Mouse (Mus musculus) left cerebral cortex, adult 9 months (tissue): ENCODE data around the gene Zdhhc14.
"Not testable (repeated sequence)": the region's sequence is repeated elsewhere in the genome, so short reads cannot be mapped to it uniquely, and the experiment has no call there.

Source experiments
- DNase-seq, 2 experiments: peaks; one replicate each; pipeline ENCODE4 v3.0.0; 2022; ENCODE audit warnings: low spot score in 2 of 2

Gene Zdhhc14

DNA sequence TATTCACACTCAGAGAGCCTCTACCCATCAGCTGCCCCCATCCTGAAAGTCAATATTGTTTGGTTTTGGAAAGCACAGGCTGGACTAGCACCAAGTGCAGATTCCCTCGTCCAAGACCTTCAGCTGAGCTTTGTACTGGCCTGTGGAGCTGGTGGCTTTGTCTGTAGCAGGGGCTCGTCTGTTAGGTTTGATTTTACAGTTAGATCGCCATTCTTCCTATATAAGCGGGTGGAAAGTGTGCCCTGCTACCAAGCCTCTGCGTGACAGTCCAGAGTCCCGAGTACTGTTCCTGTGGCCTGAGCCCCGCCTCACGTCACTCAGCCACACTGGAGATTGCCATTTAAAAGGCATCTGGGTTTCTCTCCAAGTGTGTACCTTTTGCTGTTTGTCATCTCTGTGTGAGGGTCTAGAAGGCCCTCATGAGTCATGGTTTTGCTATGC is 113.8 kb downstream of the Zdhhc14 start:
- peak in 1 of 2 experiments; percentile 42 for DNase-seq

DNA sequence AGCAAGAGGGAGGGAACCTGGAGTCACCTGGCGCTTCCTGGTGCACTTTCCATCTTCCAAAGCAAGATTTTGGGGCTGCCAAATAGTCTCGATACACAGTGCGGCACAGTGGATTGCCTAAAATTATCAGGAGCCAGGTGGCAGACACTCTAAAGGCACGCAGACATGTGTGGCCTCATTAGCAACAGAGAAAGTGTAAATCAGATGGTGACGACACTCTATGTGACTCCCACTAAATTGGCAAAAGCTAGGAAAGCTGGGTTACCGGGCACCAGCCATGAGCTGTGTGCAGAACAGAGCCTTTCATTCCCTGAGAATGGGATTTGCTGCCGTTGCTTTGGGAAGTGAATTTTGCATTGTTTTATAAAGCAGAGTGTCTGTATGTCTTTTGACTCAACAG is 115.0 kb downstream of the Zdhhc14 start:
- peak in 1 of 2 experiments; percentile 30 for DNase-seq

DNA sequence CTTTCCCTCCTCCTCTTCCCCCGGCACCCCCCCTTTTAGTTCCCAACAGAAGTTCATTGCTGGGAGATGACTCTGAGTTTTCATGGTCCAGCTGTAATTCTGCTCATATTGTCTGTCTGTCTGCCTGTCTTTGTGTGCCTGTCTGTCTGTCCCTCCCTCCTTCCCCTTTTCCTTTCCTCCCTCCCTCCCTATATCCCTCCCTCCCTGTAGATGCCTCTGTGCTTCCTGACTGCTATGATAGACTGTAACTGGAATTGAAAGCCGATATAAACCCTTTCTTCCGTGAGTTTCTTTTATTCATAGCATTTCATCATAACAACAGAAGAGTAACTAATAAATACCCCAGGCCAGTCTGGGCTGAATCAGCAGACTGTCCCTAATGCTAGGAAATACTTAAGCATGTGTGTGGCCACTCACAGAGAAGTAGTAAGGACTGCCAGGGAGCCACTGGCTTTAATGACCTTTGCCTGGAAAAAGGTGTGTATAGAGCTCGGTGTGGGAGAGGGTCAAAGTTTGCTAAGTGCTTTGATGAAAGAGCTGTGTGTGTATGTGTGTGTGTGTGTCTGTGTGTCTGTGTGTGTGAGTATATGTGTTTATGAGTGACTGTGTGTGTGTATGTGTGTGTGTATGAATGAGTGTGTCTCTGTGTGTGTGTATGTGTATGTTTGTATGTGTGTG is 117.7 kb downstream of the Zdhhc14 start:
- DNase-seq, result no peak

DNA sequence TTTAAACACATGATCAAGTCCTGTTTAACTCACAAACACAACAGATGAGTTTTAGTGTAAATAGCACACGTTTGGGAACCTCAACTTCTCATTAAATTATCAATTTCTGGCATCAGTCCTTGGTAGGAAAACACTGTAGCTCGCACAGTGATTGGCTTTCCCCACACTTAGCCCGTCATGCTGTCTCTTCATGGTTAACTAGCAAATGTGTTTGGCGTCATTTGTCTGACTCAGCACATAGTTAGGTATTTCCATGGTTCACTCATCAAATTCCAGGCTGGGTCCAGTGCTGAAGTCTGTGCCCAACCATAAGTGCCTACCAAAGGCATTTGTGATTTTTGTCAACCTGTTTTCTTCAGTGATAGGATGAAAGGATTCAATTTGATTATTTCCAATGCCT is 119.9 kb downstream of the Zdhhc14 start:
- DNase-seq, result no peak

DNA sequence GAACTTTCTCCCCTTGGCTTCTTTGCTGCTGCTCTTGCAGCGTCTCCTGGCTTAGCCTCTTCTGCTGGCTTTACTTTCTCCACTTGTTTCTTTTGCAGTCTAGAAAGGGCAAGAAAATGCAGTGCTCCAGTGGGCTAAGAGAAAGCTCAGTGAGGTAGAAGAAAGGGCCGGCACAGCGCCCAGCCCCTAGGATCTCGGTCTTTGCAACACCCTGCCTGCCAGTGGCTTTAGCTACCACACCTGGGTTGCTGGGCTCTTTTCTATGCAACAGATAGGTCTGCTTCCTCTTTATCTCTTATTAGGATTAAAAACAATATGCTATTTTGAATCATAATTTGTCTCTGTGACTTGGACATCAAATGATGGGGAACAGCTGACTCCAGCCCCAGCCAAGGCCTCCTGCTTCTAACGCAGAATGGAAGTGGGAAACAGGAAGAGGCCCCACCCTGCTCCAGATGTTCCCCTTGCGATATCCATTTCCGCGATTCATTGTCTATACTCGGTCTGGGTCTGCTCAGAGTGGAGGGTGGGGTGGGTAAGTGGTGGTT is 122.5 kb downstream of the Zdhhc14 start:
- no peak for DNase-seq

DNA sequence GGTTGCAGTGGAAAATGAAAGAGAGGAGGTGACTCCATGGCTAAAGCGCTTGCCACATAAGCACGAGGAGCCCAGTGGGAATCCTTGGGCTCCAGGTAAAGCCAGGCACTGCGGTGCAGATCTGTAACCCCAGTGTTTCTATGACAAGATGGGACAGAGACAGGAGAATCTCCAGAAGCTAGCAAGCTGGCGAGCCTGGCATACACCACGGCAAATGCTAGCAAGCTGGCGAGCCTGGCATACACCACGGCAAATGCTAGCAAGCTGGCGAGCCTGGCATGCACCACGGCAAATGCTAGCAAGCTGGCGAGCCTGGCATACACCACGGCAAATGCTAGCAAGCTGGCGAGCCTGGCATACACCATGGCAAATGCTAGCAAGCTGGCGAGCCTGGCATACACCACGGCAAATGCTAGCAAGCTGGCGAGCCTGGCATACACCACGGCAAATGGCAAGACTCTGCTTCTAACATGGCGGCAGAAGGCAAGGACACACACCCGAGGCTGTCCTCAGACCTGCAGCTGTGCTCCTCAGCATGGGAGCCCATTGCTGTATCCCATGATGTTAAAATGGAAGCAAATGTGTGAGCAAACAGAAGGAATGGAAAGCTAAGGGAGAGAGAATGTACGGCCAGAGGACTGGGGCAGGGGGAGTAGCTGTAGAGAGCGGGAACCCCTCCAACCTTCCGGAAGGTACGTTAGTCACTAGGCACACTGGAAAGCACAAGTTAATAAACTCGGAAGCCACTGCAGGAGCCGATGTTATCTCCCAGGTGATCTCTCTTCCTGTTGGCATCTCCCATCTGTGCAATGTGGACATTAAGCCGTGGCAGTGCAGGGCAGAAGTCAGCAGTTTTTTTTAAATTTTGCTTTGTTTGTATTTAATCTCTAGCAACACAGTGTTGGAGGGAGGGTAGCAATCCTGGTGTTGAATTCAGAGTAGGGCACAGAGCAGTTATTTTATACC is 129.6 kb downstream of the Zdhhc14 start:
- peak in 1 of 2 experiments; percentile 25 for DNase-seq

DNA sequence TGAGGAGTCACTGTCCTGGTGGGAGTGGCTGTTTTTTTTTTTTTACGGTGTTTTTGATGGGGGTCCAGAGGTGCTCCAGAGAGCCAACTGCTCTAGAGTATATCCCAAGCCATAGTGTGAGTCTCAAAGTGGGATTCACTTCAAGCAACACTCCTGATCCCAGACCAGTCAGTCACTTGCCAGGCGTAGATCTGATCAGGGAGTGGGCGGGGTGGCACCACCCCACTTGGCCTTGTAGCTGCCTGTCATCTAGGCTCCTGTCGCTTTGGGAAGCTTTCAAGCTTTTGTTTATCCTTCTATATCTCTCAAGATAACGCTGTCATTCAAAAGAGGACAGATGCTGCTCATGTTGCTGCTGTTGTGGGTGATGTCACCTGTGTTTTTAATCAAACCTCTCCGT is 130.4 kb downstream of the Zdhhc14 start:
- DNase-seq, result no peak

DNA sequence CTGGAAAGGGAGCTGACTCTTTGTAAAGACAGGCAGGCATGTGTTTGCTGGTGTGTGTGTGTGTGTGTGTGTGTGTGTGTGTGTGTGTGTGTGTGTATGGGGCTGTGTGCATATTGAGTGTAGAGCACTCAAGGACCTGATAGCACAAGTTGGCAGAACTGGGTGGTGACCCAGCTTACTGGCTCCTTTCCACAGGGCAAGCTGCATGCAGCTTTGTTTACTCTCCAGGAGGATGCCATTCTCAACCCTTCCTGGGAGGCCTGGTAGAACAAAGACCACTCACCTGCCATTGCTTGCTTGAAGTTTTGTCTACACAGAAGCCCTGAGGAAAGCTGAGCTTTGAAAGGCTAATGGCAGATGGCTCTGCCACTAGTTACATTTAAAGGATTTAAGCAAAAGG is 130.8 kb downstream of the Zdhhc14 start:
- no peak for DNase-seq

DNA sequence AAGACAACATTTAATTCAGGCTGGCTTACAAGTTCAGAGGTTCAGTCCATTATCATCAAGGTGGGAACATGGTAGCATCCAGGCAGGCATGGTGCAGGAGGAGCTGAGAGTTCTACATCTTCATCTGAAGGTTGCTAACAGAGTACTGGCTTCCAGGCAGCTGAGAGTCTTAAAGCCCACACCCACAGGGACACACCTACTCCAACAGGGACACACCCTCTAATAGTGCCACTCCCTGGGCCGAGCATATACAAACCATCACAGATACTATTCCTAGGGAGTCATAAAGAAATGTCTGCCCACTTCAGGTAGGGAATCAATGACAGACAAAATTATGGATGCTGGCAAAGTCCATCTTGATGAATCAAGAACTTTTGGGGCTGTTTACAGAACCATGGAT is 132.5 kb downstream of the Zdhhc14 start:
- not testable (repeated sequence) for DNase-seq

DNA sequence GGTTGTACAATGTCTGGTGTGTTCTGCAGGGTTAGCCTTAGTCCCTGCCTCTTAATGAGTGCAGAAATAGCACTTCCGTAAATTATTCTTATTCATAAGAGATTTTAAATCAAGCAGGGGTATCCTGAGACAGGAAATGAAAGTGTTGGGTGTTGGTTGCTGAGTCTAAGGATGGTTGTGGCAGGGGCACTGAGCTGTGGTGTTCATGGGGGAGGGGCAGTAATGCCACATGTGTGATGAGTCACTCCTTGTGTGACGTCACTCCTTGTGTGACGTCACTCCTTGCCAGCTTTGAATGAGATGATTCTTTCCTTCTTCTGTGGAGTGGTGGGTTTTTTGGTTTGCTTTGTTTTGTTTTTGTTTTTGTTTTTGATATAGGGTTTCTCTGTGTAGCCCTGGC is 134.0 kb downstream of the Zdhhc14 start:
- no peak for DNase-seq

DNA sequence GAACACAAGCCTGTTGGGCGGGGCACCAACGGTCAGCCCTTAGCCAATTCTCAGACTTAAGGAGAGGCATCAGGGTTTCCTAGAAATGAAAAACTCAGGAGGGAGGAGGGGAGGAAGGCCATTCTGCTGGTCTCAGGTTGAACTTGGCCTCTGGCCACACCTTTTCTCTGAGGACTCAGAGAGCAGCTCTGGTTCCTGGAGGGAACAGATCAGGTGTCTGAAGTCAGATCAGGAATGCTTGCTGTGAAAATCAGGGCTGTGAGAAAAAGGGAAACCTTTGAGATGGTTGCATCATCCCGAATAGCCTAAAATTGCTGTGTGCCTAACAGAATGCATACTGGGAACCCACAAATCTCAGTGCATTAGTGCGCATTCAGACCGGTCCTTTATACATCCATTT is 135.3 kb downstream of the Zdhhc14 start:
- DNase-seq, result no peak

DNA sequence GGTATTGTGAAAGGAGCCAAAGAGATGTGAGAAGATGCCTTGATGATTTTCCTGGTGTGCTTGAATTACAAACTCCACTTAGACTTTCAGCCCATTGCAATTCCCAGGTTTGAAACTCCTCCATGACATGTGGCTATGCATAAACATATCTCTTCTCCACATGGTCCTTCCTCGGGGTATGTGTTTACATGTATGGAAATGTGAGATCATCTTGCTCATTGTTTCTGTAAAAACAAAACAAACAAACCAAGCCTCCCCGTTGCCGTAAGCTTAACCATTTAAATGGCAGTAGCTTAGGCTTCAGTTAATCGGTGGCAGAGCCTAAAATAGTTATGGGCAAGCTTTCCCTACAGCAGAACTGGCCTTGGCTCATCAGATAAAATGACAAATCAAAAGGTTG is 137.3 kb downstream of the Zdhhc14 start:
- DNase-seq, result no peak

DNA sequence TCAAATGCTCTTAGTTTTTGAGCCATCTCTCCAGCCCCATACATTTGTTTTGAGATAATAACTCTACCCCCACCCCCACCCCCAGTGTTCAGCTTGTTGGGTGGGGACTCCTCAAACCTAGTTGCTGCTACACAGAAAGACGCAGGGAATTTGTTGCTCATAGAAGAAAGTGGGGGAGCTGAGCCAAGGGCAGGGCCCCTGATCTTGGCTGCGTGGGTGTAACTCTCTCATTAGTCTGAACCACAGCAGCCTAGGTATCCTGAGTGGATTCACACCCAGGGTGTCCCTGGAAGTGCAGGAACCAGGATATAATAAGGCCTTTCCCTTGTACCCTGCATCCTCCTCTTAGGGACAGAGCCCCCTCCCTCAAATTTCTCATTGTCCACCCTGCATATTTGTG is 142.9 kb downstream of the Zdhhc14 start:
- no peak for DNase-seq

DNA sequence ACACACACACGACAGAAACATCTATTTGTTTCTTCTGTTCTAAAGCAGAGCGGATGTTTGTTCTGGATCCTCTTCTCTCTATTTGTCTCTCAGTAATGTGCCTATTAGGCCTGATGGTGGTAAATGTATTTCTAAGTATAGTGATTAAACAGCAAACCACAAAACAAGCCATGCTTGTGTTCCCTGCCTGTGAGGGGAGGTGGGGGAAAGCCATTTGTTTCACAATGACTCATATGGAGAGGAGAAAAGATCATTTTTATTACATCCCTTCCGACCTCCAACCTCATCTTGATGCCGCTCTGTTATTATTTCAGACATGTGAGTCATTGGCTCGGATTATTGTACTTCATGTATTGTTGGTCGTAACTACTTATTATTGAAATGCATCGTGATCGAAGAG is 149.1 kb downstream of the Zdhhc14 start:
- no peak for DNase-seq

DNA sequence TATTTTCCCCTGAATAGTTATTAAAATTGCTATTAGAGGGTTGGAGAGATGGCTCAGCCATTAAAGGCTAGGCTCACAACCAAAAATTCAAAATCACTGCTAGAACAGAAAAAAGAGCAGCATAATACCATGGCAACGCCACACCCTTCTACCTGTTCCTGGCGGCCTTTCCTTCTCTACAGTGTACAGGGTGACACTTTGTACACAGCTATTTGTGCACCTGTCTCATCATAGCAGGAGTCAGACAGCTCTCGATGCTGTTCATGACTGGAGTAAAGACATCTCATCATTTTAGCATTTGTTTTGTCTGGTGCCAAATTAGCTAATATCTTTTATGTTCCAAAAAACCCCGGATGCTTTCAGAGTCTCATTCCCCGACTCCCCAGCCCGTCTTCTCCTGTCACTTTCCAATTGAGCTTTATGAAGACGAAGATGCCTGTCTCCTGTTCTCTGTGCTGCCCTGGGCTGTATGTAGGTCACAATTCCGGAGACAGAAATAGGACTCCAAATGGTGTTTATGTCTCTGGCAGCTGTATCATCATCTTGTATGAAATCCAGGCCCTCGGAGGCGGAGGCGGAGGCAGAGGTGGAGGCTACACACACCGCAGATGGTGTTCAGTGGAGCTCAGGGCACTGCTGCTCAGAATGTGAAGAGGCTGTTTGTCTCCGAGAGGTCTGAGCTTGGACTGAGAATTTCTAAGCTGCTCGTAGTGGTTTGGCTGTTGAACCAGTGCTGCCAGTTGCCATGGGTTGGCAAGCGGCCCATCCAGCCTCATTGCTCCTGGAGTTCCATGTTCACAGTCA is 150.8 kb downstream of the Zdhhc14 start:
- DNase-seq, result peak; percentile 81 to 92

DNA sequence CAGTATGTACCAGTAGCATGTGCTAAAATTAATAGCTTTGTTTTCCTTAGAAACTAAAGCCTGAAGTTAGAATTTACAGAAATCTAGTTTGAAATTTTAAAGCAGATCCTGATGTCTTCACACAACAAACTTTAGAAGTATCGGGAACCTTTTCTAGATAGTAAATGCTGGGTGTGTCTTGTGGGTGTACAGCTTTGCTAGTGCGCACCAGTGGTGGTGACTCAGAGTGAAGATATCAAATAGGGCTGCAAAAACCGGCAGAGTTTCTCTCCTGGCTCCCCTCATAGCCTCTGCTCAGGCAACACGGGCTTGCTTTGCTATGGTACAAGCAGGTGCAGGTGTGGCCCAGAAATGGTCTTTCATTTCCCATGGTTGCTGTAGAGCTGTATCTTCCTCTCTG is 157.8 kb downstream of the Zdhhc14 start:
- no peak for DNase-seq

DNA sequence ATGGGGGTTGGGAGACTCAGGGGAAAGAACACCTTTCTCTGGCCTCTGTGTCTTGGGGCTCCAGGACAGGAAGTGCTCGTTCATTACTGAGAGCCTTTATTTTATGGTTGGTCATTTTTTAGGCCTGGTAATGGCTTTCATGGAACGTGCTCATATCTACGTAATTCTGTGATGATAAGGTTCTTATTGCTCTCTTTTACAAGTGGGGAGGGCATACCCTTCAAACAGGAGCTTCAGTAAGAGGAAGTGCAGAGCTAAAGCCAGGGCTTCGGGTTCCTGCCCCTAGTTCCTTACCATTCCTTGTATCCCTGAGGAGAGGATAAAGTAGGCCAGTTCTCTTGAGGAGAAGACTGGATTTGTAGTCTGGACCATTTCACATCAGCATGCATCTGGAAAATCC is 158.3 kb downstream of the Zdhhc14 start:
- DNase-seq, result no peak

DNA sequence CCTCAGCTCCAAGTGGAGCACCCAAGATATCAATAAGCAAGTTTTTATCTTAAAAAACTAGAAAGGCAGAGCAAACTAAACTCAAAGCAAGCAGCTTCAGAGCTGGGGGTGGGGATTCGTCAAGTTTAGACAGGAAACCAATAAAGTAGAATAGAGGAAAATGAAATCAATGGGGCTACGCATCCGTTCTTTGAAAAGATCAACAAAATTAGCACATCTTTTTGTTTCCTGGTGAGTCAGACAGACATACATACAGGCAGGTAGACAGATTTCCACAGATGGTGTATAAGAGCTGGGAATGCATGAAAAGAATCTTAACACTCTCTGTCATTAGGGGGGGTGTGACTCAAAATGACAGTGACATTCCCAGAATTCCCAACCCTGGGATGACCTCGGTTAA is 159.2 kb downstream of the Zdhhc14 start:
- no peak for DNase-seq

DNA sequence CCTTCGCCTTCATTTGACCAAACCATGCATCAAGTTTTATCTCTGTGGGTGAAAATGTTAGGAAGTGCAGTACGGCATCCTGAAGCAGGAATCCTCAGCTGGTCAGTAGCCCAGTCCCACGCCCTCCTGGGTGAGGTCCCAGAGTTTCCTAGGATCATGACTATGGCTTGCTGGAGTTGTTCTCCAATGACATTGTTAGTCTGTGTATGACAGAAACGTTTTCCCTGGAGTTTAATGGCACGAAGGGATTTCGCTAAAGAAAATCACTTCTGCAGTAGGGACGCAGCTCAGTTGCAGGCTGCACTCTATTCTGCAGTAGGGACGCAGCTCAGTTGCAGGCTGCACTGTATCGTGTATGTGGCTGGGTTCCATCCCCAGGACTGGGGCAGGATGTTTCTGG is 161.6 kb downstream of the Zdhhc14 start:
- DNase-seq, result no peak

DNA sequence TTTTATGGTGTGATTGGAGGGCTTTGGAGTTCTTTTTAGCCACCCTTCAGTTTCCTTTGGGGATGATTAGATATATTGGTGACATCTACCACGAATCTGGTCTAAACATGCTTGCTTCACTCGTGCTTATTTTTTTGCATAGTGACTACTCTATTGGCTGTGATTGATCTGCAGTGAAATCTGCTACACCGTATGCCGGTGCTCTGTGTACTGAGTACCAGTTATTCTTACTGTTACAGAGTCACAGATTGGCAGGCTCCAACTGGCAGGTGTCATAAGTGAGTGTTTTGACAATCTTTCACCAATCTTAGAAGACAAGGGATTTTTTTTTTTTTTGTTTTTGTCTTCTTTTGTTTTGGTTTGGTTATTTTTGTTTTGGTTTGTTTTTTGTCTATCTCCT is 163.2 kb downstream of the Zdhhc14 start:
- no peak for DNase-seq

DNA sequence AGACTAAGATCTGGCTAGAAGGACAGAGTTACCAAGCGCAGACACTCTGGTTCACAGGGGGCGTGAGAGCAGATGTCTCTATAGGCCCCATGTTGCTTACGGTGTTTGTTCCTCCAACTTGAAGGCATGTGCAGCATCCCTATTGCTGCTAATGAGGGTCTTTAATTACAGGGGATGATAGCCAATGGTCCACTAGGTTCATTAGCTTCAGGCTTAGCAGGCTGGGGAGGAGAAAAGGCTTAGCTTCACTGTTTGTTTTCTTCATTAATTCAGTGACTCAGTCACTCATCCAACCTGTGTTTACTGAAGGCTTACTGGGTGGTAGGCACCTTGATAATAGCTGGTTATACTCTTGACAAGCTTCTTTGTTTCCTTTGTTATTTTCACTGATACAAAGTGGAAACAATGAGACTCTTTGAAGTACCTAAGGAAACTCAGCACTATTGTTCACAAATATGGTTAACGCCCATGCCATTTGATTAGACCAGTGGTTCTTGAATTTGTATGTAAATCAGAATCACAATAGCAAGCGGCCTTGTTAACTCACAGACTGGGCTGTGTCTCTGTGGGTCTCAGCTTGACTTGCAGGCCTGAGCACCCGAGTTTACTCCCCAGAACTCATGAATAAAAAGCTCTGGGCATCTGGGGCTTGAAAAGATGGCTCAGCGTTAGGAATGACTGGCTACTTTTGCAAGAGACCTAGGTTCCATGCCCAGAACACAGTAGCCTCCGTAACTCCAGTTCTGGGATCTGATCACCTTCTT is 168.1 kb downstream of the Zdhhc14 start:
- DNase-seq, result no peak
